Mouse (Mus musculus) retina, postnatal 1 day (tissue): ENCODE results near the gene Myl6.
A peak's percentile ranks its signal among the peaks of the same experiment; 100 is the strongest.

Experiments
- DNase-seq: peaks from one replicate; pipeline ENCODE4 v3.0.0-alpha.2; 2012

Myl6 gene

GRCm38 (mm10) chr10:128487861-128488712, 5.9 kb downstream of the Myl6 start:
- DNase-seq, result no peak

GRCm38 (mm10) chr10:128486370-128486769, 7.6 kb downstream of the Myl6 start:
- DNase-seq, result no peak

DNA sequence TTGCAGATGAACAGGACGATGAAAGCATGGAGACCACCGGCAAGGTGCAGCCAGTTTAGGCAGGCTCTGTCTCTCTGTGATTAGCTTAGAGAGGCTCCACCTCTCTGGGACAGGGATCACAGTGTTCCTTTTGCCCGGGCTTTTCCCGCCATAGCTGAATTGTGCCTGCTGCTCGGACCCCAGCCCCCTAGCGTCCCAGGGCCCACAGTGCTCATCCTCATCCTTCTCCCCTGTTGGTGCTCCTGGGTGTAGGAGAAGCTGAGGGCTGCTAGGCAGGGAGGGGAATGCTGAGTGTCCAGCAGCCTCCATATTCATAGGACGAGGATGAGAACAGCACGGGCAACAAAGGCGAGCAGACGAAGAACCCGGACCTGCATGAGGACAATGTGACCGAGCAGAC, 19.6 kb downstream of the Myl6 start:
- no peak for DNase-seq

- peak; percentile 37 for DNase-seq
Observed at GRCm38 (mm10) chr10:128460270-128460630, 33.7 kb downstream of the Myl6 start.

GRCm38 (mm10) chr10:128459409-128460269, 34.3 kb downstream of the Myl6 start:
- DNase-seq, result peak; percentile 60

DNA sequence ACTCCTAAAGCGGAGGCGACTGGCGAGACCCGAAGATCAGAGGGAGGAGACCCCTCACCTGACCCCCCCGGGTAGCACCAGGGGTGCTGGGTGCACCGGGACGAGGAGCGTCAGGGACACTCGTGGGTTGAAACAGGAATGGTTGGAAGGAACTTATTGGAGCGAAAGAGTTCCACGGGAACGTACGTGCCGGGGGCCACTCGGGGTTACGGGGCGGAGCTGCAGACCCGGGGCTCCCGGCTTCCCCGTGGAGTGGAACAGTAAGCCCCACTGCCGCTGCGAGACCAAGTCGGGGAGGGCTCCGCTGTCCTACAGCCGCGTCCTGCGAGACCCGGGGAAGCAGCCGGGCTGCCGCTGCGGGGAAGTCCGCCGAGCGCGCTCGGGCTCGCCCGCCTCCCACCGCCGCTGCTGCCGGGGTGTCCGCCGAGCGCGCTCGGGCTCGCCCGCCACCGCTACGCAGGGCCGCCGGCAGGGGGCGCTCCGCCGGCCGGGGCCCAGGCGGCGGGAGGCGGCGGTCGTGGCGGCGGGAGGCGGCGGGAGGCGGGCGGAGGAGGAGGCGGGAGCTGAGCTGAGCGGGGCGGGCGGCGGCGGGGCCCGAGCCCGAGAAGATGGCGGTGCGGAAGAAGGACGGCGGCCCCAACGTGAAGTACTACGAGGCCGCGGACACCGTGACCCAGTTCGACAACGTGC, 35.1 kb downstream of the Myl6 start, which contains the start of gene Smarcc2:
Smarcc2 (plus strand) TSS at position 530 of the 690 bp plus-strand sequence.
- peak; percentile 88 for DNase-seq

GRCm38 (mm10) chr10:128458348-128458718, 35.6 kb downstream of the Myl6 start:
- DNase-seq, result peak; percentile 91

DNA sequence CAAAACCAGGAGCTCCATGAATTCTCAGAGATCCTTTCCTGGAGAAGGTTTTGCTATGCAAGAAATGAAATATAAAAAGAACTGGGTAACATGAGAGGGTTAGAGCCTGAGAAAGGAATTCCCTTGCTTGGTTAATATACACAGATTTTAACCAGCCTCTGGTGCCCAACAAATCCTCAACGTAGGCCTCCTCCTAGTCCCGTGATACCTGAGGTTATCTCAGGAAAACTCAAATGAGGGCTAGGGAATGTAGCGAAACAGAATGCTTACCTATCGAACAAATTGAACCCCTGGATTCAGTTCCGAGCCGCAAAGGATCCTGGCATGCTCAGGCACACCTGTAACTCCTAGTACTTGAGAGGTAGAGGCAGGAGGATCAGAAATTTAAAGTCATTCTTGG, 36.3 kb downstream of the Myl6 start:
- no peak for DNase-seq

DNA sequence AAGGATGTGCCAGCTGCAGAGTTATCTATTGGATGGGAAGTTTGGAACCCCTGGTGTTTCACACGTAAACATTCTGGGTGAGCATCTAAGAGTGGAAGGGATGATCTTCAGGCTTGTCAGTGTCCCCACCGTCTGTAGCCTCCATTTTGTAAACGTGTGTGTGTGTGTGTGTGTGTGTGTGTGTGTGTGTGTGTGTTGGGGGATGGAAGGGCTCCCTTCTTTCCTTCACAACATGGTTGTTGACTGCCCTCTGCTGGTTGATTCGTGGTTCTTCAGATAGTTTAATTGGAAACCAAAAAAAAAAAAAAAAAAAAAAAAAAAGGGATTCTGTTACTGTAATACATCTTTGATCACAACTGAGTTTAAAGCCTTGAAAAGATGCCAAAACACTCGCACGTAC, 38.7 kb downstream of the Myl6 start:
- DNase-seq, result peak; percentile 93

DNA sequence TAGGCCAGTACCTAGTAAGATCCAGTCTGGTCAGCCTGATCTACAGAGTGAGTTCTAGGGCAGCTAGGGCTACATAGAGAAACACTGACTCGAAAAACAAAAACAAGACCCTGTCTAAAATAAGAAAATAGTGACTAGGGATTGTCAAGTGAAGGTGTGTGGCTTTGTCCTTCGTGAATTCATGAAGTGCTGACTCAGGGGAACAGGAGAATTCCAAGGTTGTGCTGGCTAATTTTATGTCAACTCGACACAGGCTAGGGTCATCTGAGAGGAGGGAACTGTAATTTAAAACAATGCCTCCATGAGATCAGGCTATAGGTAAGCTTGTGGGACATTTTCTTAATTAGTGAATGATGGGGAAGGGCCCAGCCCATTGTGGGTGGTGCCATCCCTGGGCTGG, 39.5 kb downstream of the Myl6 start:
- DNase-seq, result no peak

DNA sequence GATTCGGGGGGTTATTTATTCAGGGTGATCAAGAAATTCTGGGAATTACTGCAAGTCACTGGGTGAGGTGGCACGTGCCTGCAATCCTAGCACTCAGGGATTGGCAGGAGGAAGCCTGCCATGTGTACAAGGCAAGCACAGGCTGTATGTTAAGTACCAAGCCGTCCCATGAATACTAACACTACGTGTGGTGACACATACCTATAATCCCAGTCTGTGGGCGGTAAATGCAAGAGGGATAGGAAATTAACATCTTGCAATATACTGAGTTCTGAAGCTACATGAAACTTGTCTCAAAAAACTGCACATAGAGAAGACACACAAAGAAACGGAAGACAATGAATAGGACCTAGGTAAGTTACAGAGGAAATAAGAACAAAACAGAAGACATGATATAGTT, 42.9 kb downstream of the Myl6 start:
- no peak for DNase-seq

- DNase-seq, result no peak
Observed at GRCm38 (mm10) chr10:128445407-128445806, 48.5 kb downstream of the Myl6 start.

GRCm38 (mm10) chr10:128444354-128444753, 49.6 kb downstream of the Myl6 start:
- DNase-seq, result no peak

DNA sequence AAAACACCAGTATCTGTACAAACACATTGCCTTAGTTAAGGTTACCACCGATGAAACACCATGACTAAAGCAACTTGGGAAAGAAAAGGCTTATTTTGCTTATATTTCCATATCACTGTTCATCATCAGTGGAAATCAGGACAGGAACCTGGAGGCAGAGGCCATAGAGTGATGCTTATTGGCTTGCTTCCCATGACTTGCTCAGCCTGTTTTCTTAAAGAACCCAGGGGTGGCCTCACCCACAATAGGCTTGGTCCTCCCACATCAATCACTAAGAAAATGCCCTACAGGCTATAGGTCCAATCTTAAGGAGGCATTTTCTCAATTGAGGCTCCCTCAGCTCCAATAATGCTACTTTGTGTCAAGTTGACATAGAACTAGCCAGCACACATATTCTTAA, 51.2 kb downstream of the Myl6 start:
- no peak for DNase-seq

- no peak for DNase-seq
Observed at GRCm38 (mm10) chr10:128441324-128442119, 52.4 kb downstream of the Myl6 start.
